ENCODE assay signal across 32 mouse cellular contexts in genomic region chr3:135625290-135625689, GRCm38 (mm10).
"Had no signal": no experiment of that assay in that cellular context is flagged by ENCODE, and none has a peak within 500 bp of the region (broad histone marks: within the 10 kb centered on the region; RNA-seq: fewer than 3 reads in every experiment).

No protein-coding gene starts in this region.

- DNase-seq: heart, postnatal 10 days; heart, postnatal 14 days; heart, postnatal 36 days; heart, postnatal 4 days; kidney, adult 11 months; kidney, adult 18-20 months; kidney, adult 2 months; kidney, adult 8-10 months; kidney, adult 9 months; kidney, postnatal 10 days; kidney, postnatal 14 days; kidney, postnatal 25 days; kidney, postnatal 36 days; kidney, postnatal 4 days; layer of hippocampus, adult 9-11 months; layer of hippocampus, postnatal 36 days had no signal

- H3K4me1 ChIP-seq: hindbrain, embryonic 10.5 days; hindbrain, embryonic 12.5 days; hindbrain, embryonic 13.5 days; hindbrain, embryonic 15.5 days; intestine, embryonic 15.5 days had no signal

- H3K9ac ChIP-seq: heart, embryonic 12.5 days; heart, embryonic 13.5 days; heart, embryonic 15.5 days; hindbrain, embryonic 12.5 days; hindbrain, embryonic 13.5 days; hindbrain, embryonic 14.5 days; hindbrain, embryonic 15.5 days; intestine, embryonic 15.5 days; kidney, embryonic 15.5 days had no signal

- H3K9me3 ChIP-seq: heart, embryonic 10.5 days; heart, embryonic 12.5 days; heart, embryonic 13.5 days; heart, embryonic 15.5 days; hindbrain, embryonic 10.5 days; hindbrain, embryonic 12.5 days; hindbrain, embryonic 13.5 days; hindbrain, embryonic 15.5 days; intestine, embryonic 15.5 days; kidney, embryonic 15.5 days had no signal

- H3K27me3 ChIP-seq: heart, embryonic 12.5 days; heart, embryonic 13.5 days; heart, embryonic 15.5 days; hindbrain, embryonic 12.5 days; hindbrain, embryonic 13.5 days; hindbrain, embryonic 15.5 days; intestine, embryonic 15.5 days; kidney, embryonic 15.5 days had no signal

- H3K4me2 ChIP-seq: heart, embryonic 11.5 days; heart, embryonic 12.5 days; heart, embryonic 13.5 days; heart, embryonic 15.5 days; hindbrain, embryonic 12.5 days; hindbrain, embryonic 13.5 days; hindbrain, embryonic 14.5 days; hindbrain, embryonic 15.5 days; intestine, embryonic 15.5 days; kidney, embryonic 15.5 days had no signal

- H3K27ac ChIP-seq: heart, embryonic 10.5 days; heart, embryonic 13.5 days; heart, embryonic 15.5 days; hindbrain, embryonic 10.5 days; hindbrain, embryonic 12.5 days; hindbrain, embryonic 13.5 days; hindbrain, embryonic 14.5 days; hindbrain, embryonic 15.5 days; hindbrain, postnatal 0 days; intestine, embryonic 15.5 days; kidney, embryonic 15.5 days; kidney, postnatal 0 days; layer of hippocampus, adult 2 months; left cerebral cortex, adult 2 months had no signal

- H3K4me3 ChIP-seq: heart, embryonic 10.5 days; heart, embryonic 12.5 days; heart, embryonic 13.5 days; heart, embryonic 15.5 days; hindbrain, embryonic 10.5 days; hindbrain, embryonic 12.5 days; hindbrain, embryonic 13.5 days; hindbrain, embryonic 15.5 days; intestine, embryonic 15.5 days; kidney, embryonic 15.5 days; layer of hippocampus, adult 2 months; left cerebral cortex, adult 2 months had no signal
